Mouse (Mus musculus): ENCODE measurements around the gene Tmem17. TPM values are rescaled to one million over a fixed set of nuclear protein-coding genes. Genes with fewer than 3 reads are reported as not detected.

The Tmem17 gene
- 2.4 and 2.9 TPM in 2 replicates for polyA plus RNA-seq (2012; ENCODE audit: insufficient read depth, insufficient read length, missing spikeins)

DNA sequence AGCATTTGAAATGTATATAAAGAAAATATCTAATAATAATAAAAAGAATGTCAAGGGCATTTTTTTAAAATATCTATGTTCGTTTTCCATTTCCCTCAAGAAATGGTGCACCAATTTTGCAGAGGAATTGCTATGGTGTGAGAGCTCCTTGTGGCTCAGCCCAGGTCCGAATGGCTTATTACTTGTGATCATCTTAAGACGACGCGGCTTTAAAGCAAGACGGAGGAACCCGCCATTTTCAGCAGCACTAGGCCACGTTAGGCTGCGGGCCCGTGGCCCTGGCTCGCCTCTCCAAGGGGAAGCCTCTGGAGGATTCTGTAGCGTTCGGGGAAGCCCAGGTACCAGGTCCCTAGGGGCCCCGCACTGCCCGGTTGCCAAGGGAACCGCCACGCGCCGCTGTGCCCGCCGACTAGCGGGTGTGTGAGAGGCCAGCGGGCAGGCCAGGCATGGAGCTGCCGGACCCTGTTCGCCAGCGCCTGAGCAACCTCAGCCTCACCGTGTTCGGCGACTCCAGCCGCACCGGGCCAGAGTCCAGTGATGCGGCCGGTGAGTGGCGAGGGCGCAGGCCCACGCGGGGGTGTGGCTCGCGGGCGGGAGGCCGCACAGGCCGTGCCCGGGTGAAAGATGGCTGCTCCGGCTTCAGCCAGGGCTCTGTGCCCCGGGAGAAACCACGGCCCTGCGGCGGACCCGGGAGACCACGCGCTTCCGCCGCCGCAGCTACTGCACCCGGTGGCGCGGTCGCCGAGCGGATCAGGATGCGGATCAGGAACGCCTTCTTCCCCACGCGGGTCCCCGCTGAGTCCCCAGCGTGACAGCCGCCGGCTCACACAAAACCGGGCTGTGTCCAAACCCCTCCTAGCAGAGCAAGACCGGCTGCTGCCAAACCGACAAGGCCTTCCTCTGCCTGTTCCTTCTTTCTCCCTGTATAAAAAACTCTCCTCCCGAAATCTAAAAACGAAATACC, at the start of gene Tmem17:
Tmem17 (plus strand) TSS at position 51 of the 964 bp plus-strand sequence.
- Histone ChIP-seq H3K4me3 (ENCODE audit: insufficient read depth, low read depth, low read length) (peak within 1 kb of the TSS; percentile 97), H3K27ac (replicated peaks; ENCODE audit: low read depth, low read length) (peak within 1 kb of the TSS; percentile 77), H3K4me1 (ENCODE audit: control insufficient read depth, insufficient read depth, insufficient read length, low read length) (no peaks in the 10 kb centered on the region)

DNA sequence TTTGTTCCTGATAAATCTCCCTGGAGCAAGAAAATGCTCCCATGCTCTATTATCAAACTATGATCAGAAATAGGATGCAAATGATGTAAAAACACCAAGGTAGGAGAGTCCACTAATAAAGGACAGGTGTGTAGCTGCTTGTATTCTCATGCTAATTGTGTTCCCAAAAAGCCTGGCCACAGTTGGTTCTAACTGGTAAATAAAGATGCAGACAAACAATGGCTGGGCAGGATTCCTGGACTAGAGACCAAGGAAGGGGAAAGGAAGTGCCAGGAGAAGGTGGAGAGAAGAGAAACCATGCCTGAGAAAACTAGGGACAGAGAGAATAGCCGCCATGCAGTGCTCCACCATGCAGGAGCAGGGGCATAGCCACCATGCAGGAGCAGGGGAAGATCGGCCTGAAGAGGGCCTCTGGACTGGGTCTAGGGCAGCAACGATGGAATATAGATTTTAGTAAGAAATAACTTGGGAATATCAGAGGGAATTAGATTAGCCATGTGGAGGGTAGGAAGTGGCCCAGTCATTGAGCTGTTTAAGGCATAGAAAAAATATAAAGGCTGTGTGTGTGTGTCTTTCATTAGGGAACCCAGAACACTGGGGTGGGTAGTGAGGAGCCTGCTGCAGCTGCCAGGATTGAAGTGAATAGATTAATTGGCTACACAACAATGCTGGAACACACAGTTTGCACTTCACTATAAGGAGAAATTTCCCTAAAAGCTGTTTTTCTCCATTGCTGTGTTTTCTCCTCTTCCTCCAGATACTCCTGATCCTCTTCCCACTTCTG, 31.9 kb upstream of the Tmem17 start:
- no peak overlapping the region for H3K27ac ChIP-seq (replicated peaks; ENCODE audit: low read depth, low read length)
- no peaks in the 10 kb centered on the region for H3K4me1 ChIP-seq (ENCODE audit: control insufficient read depth, insufficient read depth, insufficient read length, low read length)
- no peak overlapping the region for H3K4me3 ChIP-seq (ENCODE audit: insufficient read depth, low read depth, low read length)

DNA sequence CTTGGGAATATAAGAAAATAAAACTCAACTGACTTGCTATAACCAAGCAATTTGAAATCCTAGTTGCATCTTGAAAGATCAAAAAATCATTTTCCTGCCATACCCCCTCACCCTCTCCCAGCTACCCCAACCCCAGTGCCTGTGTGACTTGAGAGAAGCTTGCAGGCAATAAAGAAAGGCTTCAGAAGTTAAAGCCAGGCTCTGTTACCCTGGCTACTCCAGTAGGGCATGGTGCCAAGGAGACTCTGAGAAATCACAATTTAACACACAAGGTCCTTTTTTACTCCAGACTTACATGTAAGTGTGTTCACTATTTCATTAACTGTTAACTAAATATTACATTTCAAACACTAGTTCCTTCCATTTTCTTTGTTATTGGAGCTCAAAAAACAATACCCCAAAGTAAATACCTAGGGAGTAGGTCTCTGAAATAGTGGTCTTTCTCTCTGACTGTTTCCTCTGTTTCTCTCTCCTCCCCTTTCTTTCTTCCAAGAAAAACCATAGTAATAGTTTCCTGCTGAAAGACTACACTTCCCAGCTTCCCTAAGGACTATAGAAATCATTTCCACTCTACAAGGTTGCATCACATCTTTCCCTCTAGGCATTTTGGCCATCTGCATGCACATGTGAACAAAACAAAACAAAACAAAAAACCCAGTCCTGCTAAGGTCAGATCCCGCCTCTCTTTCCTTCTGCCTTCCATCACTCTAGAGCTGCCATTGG, 30.1 kb upstream of the Tmem17 start:
- Histone ChIP-seq H3K4me1 (ENCODE audit: control insufficient read depth, insufficient read depth, insufficient read length, low read length) (no peaks in the 10 kb centered on the region), H3K27ac (replicated peaks; ENCODE audit: low read depth, low read length) (no peak overlapping the region), H3K4me3 (ENCODE audit: insufficient read depth, low read depth, low read length) (no peak overlapping the region)

DNA sequence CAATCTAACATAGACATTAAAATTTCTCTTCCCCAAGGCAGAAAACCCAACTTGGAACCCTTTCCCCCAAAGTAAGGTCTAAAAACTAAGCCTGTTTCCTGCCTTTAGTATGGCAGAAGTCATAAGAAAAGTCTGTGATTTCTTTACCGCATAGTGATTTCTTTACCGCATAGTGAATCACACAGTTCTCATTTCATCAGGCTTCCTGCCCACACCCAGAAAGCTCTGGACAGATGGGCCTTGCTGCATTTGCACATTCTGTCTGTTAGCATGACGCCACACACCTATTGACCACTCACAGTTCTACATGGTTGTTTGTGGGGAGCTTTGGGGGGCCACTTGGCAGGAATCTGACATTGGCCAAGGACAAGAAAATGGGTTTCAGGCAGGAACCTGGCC, 29.5 kb upstream of the Tmem17 start:
- Histone ChIP-seq H3K27ac (replicated peaks; ENCODE audit: low read depth, low read length) (no peak overlapping the region), H3K4me3 (ENCODE audit: insufficient read depth, low read depth, low read length) (no peak overlapping the region), H3K4me1 (ENCODE audit: control insufficient read depth, insufficient read depth, insufficient read length, low read length) (no peaks in the 10 kb centered on the region)

DNA sequence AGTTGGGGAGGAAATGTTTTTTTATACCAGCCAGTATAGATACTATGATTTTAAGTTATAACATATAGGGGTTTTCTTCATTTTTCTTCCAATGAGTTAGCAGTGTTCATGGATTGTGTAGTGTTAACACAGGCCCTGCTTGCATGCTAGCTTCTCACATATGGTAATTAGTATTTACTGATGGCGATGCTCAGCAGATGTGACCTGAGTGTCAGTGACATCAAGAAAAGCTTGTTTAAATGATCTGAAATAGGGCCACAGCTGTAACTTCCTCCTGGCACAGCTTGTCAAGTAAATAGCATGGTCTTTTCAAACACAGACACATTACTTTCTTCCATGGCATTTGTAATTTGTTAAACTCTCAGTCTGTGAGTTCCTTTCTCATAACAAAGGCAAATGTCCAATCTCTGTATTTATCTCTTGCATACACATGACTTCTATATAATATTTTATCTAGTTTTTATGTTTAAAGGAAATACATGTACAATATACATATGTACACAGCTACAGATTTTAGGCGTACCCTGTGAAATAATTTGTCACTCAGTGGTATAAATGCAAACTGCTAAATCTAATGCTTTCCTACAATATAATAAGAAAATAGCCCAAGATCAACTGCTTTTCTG, 18.1 kb upstream of the Tmem17 start:
- H3K4me1 ChIP-seq (ENCODE audit: control insufficient read depth, insufficient read depth, insufficient read length, low read length), result no peaks in the 10 kb centered on the region
- H3K27ac ChIP-seq (replicated peaks; ENCODE audit: low read depth, low read length), result no peak overlapping the region
- H3K4me3 ChIP-seq (ENCODE audit: insufficient read depth, low read depth, low read length), result no peak overlapping the region

DNA sequence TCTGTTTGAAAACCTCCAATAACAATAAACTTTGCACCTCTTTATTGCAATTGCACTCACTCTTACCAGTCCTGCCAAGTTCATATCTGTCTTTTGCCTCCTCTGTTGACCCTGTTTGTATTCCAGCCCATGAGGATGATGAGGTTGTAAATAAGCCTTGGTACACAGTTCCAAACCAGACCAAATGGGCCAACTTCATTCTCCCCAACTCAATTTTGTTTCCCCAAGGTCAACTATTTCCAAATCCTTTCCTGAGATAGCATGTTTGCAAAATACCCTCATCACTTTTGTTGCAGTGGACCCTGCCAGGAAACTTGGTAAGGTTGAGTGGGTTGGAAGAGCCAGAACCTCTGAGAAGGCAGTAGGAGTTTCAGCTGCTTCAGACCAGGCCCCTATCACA, 16.9 kb upstream of the Tmem17 start:
- H3K4me3 ChIP-seq (ENCODE audit: insufficient read depth, low read depth, low read length), result no peak overlapping the region
- no peaks in the 10 kb centered on the region for H3K4me1 ChIP-seq (ENCODE audit: control insufficient read depth, insufficient read depth, insufficient read length, low read length)
- no peak overlapping the region for H3K27ac ChIP-seq (replicated peaks; ENCODE audit: low read depth, low read length)

DNA sequence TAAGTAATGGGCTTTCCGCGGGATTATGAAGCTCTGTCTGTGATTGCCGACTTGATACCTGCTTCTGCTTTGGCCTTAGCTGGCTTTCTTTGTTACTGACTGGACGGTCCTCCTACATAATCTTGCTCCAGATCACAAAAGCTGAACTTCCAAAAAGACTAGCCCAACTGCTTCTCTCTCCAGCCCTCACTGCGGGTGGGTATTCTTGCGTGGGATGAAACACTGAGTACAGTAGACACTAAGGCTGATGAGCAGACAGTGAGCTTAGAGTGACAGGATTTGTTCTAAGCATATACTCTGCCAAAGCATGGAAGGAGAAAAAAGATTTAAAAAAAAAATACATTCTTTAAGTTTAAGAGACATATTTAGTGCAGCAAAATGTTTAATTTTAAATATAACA, 12.5 kb upstream of the Tmem17 start:
- no peaks in the 10 kb centered on the region for H3K4me1 ChIP-seq (ENCODE audit: control insufficient read depth, insufficient read depth, insufficient read length, low read length)
- no peak overlapping the region for H3K4me3 ChIP-seq (ENCODE audit: insufficient read depth, low read depth, low read length)
- H3K27ac ChIP-seq (replicated peaks; ENCODE audit: low read depth, low read length), result no peak overlapping the region

DNA sequence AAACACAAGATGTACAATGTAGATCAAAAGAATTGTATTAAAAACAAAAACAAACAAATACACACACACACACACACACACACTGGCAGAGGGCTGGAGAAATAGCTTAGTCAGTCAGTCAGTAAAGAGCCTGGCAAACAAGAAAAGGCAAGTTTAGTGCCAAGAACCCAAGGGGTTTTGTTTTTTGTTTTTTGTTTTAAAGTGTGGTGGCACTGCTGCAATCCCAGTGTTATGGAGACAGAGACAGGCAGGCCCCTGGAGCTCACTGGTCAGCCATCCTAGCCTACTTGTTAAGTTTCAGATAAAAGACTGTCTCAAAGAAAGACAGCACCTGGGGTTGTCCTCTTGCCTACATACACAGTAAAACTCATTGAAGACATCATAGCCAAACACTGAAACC, 12.0 kb upstream of the Tmem17 start:
- Histone ChIP-seq H3K4me3 (ENCODE audit: insufficient read depth, low read depth, low read length) (no peak overlapping the region), H3K27ac (replicated peaks; ENCODE audit: low read depth, low read length) (no peak overlapping the region), H3K4me1 (ENCODE audit: control insufficient read depth, insufficient read depth, insufficient read length, low read length) (no peaks in the 10 kb centered on the region)

DNA sequence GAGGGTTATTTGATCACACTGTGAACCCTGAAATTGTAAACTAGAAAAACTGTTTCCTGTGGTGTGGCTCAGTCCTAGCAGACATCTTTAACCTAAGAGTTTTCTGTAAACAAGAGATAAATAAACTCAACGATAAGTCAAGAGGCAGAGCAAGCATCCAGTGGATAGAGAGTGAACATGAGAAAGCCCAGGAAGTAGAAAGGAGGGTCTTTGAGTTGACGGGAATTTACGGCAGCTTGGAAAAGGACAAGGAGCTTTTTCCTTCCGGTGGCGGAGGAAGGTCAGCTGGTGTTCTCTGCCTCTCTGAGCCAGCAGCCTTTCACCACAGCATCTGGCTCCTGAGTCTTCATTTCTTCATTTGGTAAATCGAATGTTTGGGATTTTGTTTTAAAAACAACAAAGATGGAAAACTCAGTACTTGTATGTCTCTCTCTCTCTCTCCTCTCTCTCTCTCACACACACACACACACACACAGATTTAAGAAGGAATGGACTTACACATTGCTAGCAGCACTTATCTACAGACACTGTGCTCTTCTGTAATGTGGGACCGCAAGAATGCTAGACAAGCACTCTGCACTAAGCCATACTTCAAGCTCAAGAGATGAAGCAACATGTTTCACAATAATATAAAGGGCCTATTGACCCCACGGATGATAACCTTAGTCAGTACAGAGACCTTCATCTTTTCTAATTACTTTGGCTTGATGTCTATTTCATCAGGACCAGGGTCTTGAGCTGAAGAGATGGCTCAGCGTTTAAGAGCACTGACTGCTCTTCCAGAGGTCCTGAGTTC, 10.9 kb upstream of the Tmem17 start:
- H3K4me1 ChIP-seq (ENCODE audit: control insufficient read depth, insufficient read depth, insufficient read length, low read length), result no peaks in the 10 kb centered on the region
- H3K4me3 ChIP-seq (ENCODE audit: insufficient read depth, low read depth, low read length), result no peak overlapping the region
- no peak overlapping the region for H3K27ac ChIP-seq (replicated peaks; ENCODE audit: low read depth, low read length)

DNA sequence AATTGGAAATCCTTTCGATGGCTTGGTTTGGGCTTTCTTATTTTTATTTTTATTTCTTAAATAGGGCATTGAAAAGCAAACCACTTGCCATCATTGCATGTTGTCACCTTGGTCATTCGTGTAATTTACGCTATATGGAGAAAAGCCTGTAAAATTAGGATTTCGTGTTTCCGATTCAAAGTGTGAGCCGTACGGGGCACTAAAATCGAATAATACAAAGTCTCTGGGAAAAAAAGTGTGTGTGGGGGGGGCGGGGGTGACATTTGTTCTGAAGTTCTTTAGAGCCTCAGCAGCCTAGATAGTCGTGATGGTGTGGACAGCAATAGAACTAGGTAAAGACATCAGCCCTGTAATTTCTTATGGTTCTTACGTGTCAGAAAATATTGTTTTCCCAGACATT, 1.2 kb downstream of the Tmem17 start:
- Histone ChIP-seq H3K4me3 (ENCODE audit: insufficient read depth, low read depth, low read length) (peak overlapping the region; percentile 97), H3K27ac (replicated peaks; ENCODE audit: low read depth, low read length) (peak overlapping the region; percentile 77), H3K4me1 (ENCODE audit: control insufficient read depth, insufficient read depth, insufficient read length, low read length) (no peaks in the 10 kb centered on the region)

DNA sequence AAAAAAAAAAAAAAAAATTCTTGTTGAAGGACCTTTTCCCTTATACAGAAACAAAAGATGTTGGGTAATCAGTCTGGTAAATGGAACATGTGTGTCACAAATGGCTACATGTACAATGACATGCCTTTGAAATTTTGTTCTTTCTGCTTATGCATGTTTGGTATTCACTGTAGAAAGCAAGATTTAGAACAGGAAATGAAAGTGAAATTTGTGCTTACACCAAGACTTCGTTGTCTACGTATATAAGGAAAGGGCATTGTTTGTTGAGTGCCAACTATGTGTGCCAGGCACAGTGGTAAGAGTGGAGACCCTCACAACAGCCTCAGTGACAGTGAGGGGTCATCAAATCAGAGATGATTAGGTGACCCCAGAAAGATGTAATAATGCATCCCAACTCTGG, 3.2 kb downstream of the Tmem17 start:
- Histone ChIP-seq H3K4me1 (ENCODE audit: control insufficient read depth, insufficient read depth, insufficient read length, low read length) (no peaks in the 10 kb centered on the region), H3K4me3 (ENCODE audit: insufficient read depth, low read depth, low read length) (no peak overlapping the region), H3K27ac (replicated peaks; ENCODE audit: low read depth, low read length) (no peak overlapping the region)

DNA sequence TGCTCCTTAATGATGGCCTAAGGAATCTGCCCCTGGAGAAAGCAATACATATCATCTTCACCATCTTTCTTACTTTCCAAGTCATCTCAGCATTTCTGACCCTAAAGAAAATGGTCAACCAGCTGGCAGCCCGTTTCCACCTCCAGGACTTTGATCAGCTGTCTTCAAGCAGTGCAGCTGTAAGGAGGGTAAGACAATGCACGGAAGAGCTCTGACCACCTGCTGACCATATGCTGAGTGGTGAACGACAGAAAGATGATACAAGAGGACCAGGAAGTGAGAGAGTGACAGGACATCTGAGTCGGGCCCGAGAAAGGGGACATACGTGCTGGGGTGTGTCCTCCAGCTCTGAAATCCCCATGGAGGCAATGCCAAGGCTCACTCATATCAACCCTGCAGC, 6.6 kb downstream of the Tmem17 start:
- no peak overlapping the region for H3K27ac ChIP-seq (replicated peaks; ENCODE audit: low read depth, low read length)
- H3K4me1 ChIP-seq (ENCODE audit: control insufficient read depth, insufficient read depth, insufficient read length, low read length), result no peaks in the 10 kb centered on the region
- H3K4me3 ChIP-seq (ENCODE audit: insufficient read depth, low read depth, low read length), result no peak overlapping the region

DNA sequence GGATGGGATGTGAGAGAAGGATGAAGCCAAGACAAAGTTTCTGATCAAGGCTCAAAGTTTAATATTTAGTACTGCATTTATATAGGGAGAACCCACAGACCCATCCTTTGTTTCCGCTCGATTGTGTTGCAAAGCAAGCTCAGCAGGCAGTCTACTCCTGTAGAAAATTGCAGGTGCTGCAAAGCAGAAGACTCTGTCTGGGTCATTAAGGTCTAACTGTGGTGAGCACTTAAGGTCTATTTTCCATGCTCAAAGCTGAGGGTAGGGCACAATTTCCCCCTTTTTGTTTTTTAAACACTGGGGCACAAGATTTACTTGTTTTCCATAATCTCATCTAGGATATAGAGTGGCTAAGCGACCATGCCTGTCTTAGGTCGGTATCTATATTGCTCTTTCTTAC, 8.4 kb downstream of the Tmem17 start:
- Histone ChIP-seq H3K27ac (replicated peaks; ENCODE audit: low read depth, low read length) (no peak overlapping the region), H3K4me1 (ENCODE audit: control insufficient read depth, insufficient read depth, insufficient read length, low read length) (no peaks in the 10 kb centered on the region), H3K4me3 (ENCODE audit: insufficient read depth, low read depth, low read length) (no peak overlapping the region)

DNA sequence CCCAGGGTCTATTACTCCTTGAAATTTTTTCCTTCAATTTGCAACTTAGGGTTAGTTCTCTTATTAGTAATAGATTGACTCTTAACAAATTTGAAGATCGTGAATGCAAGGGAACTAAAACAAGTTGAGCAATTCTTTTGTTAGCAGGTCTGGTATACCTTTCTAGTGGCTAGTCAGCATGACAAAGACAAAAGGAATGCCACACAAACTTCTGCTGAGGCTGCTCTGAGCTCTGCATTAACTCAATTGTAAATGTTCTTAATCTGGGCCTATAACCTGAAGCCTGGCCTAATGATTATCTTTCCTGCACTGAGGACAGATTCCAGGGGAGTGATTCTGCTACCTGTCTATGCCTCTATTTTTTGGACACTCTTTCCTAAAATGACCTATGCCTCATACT, 12.7 kb downstream of the Tmem17 start:
- H3K4me1 ChIP-seq (ENCODE audit: control insufficient read depth, insufficient read depth, insufficient read length, low read length), result no peaks in the 10 kb centered on the region
- no peak overlapping the region for H3K27ac ChIP-seq (replicated peaks; ENCODE audit: low read depth, low read length)
- no peak overlapping the region for H3K4me3 ChIP-seq (ENCODE audit: insufficient read depth, low read depth, low read length)
